Mouse (Mus musculus) heart, postnatal 4 days (tissue): ENCODE measurements around the gene Pde6h. TPM values are rescaled to one million over a fixed set of nuclear protein-coding genes. Genes with fewer than 3 reads are reported as not detected.

Source experiments
- DNase-seq: peaks from one replicate; pipeline ENCODE4 v3.0.0; 2021
- total RNA-seq, 2 experiments: library from RNA; stranded (reverse); gene quantifications; 2 replicates each; pipeline ENCODE4 v1.2.3; 2021

Gene Pde6h
- total RNA-seq, 2 experiments from 2014 or later = not detected

- DNase-seq = no peak
Observed at GRCm38 (mm10) chr6:136983201-136983600, 59.6 kb downstream of the Pde6h start.

GRCm38 (mm10) chr6:136986019-136986418, 62.4 kb downstream of the Pde6h start:
- no peak for DNase-seq

DNA sequence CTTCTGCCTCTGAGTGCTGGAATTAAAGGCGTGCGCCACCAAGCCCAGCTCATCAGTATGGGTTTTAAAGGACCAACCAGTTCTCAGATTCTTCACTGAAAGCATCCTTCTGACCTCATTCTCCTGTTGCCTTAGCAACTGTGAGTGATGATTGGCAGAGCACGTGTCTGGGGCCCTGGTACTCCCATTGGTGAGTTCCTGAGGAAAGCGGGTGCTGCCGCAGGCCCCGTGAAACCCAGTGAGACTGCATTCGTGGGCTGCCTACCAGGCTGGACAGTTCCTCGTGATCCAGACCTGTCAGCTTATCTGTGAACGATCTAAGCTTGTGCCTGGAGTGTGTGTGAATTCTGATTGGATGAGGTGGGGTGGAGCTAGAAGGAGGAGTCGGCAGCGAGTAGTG, 63.1 kb downstream of the Pde6h start:
- no peak for DNase-seq

GRCm38 (mm10) chr6:136988536-136989060, 65.0 kb downstream of the Pde6h start:
- DNase-seq = no peak

DNA sequence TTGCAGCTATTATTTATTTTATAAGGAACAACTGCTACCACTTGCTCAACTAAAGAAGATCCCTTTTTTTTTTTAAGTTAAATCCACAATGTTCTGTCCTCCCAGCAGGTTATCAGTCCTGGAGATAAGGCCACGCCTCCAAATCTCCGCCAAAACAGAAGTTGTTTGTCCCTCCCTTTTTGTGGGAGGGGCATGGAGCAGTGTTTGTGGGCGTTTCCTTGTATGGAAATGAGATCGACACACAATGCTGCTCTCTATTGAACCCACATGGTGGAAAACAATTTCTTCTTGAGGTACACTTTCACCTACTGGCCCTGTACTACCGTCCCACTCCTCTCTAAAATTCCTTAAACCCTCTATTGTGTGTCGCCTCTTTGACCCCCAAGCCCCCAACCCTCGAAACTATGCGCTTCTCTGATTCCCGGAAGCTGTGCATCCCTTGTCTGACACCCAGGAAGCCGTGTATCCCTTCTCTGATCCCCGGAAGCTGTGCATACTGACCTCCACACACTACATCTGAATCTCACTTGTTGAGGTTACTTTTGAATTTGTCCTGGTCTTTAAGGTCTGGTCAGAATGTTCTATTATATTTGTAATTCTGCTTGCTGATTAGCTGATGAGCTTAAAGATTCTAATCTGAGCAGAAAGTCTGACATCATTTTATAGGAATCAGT, 66.3 kb downstream of the Pde6h start:
- peak; percentile 19 for DNase-seq

GRCm38 (mm10) chr6:136990557-136990956, 66.9 kb downstream of the Pde6h start:
- no peak for DNase-seq

GRCm38 (mm10) chr6:136993574-136993973, 69.9 kb downstream of the Pde6h start:
- no peak for DNase-seq

GRCm38 (mm10) chr6:136995533-136995932, 71.9 kb downstream of the Pde6h start:
- peak; percentile 36 for DNase-seq

- DNase-seq = no peak
Observed at GRCm38 (mm10) chr6:136996336-136996735, 72.7 kb downstream of the Pde6h start.

GRCm38 (mm10) chr6:136998181-136998580, 74.5 kb downstream of the Pde6h start:
- no peak for DNase-seq

DNA sequence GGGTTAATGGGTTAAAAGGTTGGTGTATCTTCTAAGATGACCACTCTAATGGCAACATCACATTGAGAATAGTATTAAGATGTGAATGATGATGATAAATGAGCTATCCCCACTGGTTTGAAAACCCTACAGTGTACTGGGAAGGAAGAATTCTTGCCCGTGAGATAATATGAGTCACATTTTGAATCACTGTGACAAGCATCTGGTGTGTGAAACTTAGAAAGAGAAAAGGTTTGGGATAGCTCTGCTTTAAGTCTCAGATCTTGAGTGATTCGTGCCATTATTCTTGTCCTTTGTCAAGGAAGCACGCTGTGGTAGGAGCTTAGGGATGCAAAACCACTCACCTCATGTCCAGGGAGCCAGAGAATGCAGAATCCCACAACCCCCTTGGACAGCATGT, 75.4 kb downstream of the Pde6h start:
- DNase-seq = no peak

DNA sequence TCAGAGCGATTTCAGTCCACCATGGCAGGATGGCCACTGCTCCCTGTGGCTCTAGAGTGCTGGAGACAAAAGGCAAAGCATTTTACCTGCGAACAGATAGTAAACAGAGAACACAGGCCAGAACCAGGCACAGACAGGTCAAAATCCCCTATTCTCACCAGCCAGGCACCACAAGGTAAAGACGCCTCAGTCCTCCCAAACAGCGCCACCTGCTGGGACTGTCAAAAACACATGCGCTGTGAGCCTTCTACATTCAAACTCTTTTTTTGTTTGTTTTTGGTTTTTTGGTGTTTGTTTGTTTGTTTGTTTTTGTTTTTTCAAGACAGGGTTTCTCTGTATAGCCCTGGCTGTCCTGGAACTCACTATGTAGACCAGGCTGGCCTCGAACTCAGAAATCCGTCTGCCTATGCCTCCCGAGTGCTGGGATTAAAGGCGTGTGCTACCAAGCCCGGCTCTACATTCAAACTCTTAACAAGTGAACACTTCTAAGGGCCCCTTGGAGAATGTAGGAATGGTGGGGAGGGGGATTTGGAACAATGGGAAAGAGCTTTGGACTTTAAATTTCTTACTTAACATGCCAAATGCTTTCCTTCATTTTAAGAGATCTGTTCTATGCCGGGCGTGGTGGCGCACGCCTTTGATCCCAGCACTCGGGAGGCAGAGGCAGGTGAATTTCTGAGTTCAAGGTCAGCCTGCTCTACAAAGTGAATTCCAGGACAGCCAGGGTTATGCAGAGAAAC, 76.2 kb downstream of the Pde6h start:
- no peak for DNase-seq

GRCm38 (mm10) chr6:137000706-137001105, 77.1 kb downstream of the Pde6h start:
- DNase-seq = no peak

GRCm38 (mm10) chr6:137001267-137002168, 77.9 kb downstream of the Pde6h start:
- DNase-seq = no peak

DNA sequence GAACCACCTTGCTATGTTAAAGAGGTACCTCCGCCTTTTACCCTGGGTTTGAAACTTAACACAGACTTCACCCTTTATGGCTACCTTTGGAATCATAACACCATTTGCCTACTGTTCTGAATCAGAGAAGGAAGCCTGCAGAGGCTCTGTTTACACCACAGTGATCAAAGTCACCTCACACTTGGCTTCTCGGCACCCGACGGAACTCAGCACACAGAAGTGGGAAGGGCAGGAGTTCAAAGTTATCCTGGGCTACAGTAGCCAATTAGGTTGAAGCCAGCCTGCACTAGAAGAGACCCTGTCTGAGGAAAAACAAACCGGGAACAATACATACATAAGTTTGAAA, 78.5 kb downstream of the Pde6h start:
- DNase-seq = no peak

GRCm38 (mm10) chr6:137004359-137004758, 80.7 kb downstream of the Pde6h start:
- DNase-seq = no peak

DNA sequence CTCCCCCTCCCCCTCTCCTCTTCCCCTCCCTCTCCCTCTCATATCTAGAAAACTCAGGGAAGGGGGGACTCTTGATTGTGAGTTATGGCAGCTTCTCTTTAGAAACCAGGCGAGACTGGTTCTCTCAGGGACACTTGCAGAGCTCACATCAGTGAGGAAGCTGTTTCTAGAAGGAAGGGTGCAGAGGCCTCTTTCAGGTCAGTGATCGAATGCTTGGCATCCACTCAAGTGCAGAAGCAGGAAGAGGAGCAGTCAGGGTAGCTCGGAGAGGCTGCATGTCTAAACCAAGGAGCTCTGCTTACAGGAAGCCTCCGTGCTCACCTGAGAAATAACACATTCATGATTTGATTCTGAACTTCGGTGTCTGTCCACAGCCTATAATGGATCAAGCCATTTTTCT, 87.6 kb downstream of the Pde6h start:
- DNase-seq = no peak

GRCm38 (mm10) chr6:137014346-137014745, 90.7 kb downstream of the Pde6h start:
- no peak for DNase-seq

DNA sequence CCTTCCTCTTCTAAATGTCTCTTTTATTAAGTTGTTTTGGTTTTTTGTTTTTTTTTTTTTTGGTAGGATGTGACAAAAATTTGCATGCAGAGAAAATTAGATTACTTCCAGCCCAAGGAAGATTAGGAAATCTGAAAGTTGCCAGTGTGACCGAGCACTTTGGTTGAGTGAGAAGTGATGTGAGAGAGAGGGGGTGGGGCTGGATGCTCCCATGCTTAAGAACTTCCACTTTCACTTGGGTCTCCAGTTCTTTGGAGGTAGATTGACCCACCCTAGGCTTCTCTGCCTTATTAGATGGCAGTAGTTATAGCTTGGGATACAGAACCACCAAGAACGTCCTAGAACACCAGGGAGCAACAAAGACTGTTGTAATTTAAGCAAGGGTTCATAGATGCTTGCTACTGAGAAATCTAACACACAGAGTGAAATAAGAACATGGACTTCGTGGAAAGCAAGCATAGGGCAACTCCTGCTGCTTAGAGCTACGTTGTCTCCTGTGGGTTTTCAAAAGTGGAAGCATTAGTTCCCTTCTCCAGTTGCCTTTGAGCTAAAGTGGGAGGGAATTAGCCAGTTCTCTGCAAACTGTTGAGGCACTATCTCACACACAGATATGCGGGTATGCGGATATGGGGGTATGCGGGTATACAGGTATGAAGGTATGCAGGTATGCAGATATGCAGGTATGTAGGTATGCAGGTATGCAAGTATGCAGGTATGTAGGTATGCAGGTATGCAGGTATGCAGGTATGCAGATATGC, 93.8 kb downstream of the Pde6h start:
- DNase-seq = no peak
